Mouse (Mus musculus): ENCODE measurements at regions not wholly inside any gene's neighbourhood (a gene's known extent, or its start where the extent isn't known, plus 50 kb on each side); places are given as distances from the start of the nearest gene placed in this dataset.
"Not testable (repeated sequence)": the region's sequence is repeated elsewhere in the genome, so short reads cannot be mapped to it uniquely, and the experiment has no call there.

DNA sequence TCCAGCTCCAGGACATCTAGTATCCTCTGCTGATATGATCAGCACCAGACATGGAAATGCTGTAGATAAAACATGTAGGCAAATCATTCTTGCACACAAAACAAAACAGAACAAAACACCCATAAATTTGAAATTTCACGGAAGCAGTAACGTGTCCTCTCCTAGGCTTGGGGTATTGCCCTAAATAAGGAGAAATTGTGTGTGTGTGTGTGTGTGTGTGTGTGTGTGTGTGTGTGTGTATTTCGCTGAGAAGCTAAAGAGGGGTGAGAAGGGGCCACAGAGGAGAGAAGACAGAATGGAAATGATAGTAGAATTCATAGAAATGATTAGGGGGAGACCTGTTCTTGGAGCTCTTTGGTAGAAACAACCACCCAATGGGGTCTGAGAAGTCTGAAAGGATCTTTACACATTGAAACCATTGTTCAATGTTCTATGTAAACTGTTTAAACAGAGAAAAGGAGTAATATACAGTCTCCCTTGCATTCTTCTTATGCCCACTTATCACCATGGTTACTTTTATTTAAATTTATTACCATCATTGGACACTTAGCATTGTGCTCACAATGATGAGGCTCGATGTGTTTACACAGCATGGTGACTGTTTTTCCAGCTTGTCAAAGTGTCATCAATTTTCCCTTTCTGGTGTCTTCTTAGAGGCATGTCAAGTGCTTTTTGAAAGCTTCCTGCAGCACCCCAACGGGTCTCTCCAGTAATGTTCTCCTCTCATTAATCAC, 317.3 kb upstream of the 4933412E24Rik start:
- no peak for DNase-seq

DNA sequence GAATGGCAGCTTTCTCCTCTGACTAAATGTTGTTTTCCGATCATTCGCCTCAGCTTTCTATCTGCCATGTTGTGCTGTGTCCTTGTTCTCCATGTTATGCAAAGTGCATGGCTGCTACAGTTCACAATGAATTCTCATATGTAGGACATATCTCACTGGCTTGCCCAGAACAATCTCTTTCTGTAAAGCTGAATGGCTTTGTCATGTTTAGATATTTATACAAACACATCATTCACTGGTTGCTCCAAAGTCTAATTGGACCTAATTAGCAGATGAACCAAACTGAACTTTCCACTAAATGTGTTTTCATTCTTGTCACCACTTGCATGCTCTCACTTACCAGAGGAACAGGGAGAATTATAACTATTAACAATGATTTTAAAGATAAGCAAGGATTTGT, 301.2 kb upstream of the 4933412E24Rik start:
- DNase-seq: no peak

DNA sequence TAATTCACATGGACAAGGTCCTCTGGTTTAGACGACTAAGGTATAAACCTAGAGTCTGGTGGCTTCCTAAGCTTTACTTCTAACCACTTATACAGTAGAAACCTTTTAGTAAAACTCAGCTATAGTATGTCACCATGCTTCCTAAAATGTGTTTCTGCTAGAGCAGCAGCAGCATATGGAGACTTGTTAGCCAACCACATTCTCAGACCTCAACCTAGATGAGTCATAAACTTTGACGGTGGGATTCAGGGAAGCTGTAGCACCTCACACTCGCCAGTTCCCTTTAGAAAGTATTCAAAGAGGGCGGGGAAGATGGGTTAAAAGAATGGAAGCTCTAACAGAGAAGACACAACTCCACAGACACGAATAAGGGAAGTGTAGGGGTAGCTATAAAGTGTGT, 298.8 kb upstream of the 4933412E24Rik start:
- no peak for DNase-seq

DNA sequence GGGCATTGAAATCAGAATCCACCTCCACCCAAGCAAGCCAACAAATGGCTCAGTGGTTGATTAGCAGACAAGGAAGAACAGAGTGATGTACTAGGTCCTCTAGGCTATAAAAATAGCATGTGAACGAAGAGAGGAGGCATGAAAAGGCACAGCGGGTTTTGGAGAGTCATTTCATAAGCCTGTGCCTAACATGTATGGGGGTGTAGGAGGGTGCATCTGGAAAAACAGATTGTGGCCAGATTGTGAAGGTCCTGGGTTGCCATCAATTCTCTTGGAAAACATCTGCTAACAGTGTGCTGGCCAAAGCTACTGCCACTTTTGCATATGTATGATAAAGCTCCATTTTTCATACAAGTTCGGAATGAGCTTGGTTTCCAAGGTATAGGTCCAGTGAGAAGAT, 293.5 kb upstream of the 4933412E24Rik start:
- DNase-seq: no peak

- DNase-seq: no peak
These were observed 292.6 kb upstream of the 4933412E24Rik start for GRCm38 (mm10) chr15:60308968-60309367.

DNA sequence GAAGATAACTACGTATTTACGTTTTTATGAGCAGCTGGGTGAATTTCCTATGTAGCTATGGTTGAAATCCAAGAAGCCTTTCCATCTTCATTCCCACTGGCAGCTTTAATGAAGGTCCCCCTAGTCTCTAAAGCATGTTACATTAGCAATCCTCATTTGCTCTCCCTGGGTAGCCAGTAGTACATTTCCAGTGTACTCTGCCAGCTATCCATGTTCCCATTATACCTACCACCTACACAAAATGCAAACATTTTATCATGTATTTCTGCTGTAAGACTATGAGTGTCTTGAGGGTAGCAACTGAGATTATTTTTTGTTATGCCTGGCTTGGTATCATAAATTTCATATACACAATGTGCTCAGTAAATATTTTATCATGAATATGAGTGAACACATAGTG, 291.7 kb upstream of the 4933412E24Rik start:
- no peak for DNase-seq

- DNase-seq: no peak
These were observed 287.1 kb upstream of the 4933412E24Rik start for GRCm38 (mm10) chr15:60303501-60303900.

GRCm38 (mm10) chr15:60301939-60302338, 285.5 kb upstream of the 4933412E24Rik start:
- DNase-seq: no peak

DNA sequence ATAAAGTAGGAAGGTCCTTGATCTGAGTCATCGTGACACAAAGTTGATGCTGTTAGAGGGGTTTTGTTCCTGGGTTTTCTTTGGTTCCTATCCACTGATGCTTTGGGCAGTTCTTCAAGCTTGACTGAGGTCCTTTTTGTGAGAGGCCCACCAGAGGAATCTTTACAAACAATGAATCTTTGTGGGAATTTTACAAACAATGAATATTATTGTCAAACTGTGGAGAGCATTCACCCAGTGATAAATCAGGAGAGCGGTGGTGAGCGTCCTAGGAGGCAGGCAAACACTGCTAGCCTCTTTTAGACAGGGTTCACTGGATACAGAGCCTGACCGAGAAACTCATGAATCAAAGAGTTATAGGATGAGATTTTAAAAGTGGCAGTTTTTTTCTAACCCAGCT, 268.9 kb upstream of the 4933412E24Rik start:
- no peak for DNase-seq

DNA sequence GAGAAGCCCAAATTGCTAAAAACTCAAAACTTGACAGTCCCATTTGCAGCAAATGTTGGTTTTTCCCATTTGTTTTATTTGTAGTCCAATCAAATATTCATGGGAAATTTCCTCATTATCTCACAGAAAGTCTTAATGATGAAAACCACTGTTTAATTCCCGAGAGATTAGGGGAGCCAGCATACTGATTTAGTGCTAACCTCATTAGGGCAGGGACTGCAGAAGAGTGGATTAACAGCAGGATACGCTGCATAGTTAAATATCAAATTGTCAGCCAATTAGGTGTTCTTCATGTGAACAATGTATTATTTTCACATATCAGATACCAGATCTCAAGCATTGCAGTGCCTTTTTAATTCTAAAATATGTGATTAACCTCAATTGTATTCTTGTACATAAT, 264.0 kb upstream of the 4933412E24Rik start:
- DNase-seq: no peak

GRCm38 (mm10) chr15:60253661-60254060, 237.2 kb upstream of the 4933412E24Rik start:
- not testable (repeated sequence) for DNase-seq

- no peak for DNase-seq
These were observed 210.0 kb upstream of the 4933412E24Rik start for GRCm38 (mm10) chr15:60226335-60226938.

DNA sequence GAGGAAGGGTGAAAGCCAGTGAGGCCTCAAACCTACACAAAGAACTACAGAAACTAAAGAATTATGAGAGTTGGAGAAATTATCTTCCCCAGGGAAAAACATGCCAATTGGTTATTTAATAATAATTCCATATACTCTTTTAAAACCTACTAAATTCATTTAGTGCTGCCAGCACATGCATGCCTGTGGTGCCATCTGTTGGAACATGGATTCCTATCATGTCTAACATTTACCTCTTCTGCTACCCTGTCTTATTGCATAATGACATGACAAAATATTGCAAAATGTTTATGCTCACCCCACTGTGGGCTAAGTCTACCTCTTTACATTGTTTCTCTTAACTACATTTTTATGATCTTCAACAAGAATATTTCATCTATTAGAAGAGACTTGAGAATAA, 178.7 kb upstream of the 4933412E24Rik start:
- no peak for DNase-seq

- DNase-seq: no peak
These were observed 176.7 kb upstream of the 4933412E24Rik start for GRCm38 (mm10) chr15:60193157-60193556.

GRCm38 (mm10) chr15:60187002-60187715, 170.7 kb upstream of the 4933412E24Rik start:
- DNase-seq: no peak

DNA sequence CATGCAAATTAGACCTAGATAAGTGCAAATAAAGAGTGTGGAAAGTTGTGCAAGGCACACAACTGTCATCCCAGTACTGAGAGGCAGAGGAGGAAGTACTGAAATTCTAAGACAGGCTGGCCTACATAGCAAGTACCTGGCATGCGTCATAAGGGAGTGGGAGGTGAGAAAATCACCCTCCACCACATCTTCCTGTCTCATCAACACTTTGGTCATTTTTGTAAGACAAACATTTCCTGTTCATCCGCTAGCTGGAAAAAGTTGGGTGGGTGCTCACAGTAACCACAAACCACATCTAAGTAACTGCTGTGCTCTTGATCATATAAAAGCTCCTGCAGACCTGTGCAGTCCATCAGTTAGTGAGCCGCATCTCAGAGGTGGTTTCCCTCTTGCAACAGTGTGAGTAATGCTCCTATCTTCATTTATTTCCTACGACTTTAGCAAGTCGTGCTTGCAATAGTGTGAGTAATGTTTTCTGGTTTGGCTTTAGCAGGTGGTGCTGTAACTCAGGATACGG, 125.2 kb upstream of the 4933412E24Rik start:
- DNase-seq: no peak

DNA sequence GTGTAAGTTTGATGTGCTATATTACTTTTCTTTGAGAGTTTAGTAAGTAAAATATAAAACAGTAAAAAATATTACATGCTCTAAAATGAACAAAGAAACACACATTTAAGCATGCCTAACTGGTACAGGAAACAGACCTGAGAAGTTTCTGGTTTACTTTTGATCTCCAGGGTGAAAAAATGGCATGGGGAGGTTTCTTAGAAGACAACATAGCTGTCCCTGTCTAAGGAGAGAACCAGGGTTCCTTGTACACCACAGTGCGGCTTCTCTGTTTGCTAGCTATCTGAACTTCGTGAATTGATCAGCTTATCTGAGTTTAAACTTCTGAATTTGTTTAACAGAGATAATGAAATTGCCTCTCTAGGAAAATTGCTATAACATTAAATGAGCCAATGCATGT, 120.3 kb upstream of the 4933412E24Rik start:
- DNase-seq: no peak

DNA sequence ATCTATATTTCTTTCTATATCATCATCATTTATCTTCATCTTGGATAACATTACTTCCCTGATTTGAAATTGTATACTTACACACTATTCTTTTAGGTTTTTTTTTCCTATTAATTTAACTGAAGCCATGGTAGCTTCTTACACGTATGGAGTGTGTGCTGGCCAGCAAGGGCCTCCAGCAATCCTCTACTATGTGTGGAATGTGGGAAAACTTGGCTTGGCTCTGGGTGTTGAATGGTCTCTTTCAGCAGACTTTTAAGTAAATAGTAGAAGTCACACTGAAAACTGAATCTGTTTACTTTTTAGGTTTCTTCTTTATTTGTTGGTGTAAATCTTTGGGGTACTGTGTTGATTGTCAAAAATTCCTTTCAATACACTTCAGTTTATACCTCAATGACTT, 118.1 kb upstream of the 4933412E24Rik start:
- DNase-seq: no peak

- DNase-seq: no peak
These were observed 116.3 kb upstream of the 4933412E24Rik start for GRCm38 (mm10) chr15:60132701-60133100.

- no peak for DNase-seq
These were observed 108.0 kb upstream of the 4933412E24Rik start for GRCm38 (mm10) chr15:60124461-60124860.

DNA sequence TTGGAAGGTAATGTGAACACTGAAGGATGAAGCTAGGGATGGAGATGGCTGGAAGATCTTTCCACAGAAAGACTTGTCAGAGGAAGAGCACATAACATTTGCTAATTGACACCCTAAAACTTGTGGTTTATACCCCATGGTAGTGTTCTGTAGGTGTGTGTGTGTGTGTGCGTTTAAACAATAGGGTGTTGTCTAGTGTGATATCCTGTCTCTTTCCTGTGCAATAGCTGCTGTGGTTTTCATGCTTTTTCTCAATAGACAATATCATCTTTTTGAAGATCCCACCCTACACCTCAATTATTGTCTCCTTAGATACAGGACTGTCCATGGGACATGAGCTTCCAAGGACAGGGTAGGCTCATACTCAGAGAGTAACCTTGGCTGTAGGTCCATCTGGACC, 103.5 kb upstream of the 4933412E24Rik start:
- DNase-seq: no peak

GRCm38 (mm10) chr15:60111885-60112284, 95.5 kb upstream of the 4933412E24Rik start:
- DNase-seq: no peak

DNA sequence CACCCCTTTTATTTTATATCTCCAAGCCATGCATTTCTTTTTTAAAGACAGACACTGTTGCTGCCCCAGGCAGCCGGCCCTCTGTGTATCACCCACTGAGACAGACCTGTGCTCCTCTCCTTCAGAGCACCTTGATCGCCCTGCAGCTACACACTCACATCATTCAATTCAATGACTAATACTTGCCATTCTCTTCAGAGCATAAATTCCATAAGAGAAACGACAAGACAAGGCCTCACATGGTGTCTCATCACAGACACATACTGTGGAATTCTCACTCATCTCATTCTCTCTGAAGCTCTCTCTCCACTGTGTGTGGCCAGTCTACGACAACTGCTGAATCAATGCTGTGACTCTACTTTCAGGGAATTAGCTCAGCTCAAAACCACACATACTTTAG, 94.6 kb upstream of the 4933412E24Rik start:
- no peak for DNase-seq

Data from adrenal gland, adult 2 months (tissue).